Mouse (Mus musculus) layer of hippocampus, adult 2 months (tissue): ENCODE results near the gene Tiprl. TPM values are rescaled to one million over a fixed set of nuclear protein-coding genes. Genes with fewer than 3 reads are reported as not detected.
A peak's percentile ranks its signal among the peaks of the same experiment; 100 is the strongest.

ENCODE experiments used
- DNase-seq, 2 experiments: peaks; one replicate each; pipeline ENCODE4 v3.0.0; 2022; ENCODE audit warnings: low spot score in 2 of 2
- H3K27ac ChIP-seq: fragments of 200-600 bp; 2 replicates; pipeline ENCODE4 v1.8.1; 2022
- H3K4me3 ChIP-seq: fragments of 200-600 bp; 2 replicates; pipeline ENCODE4 v1.8.1; 2022; ENCODE audit warnings: mild to moderate bottlenecking
- CTCF ChIP-seq: fragments of 200-600 bp; conservative IDR thresholded peaks from 2 replicates; pipeline ENCODE4 v1.8.1; 2022; ENCODE audit warnings: antibody characterized with exemption, mild to moderate bottlenecking, moderate library complexity
- total RNA-seq, 2 experiments: library from RNA; stranded (reverse); gene quantifications; 2 replicates each; pipeline ENCODE4 v1.2.3; 2021

Gene Tiprl
- total RNA-seq, 2 experiments from 2014 or later = 65.2 to 67.7 TPM

DNA sequence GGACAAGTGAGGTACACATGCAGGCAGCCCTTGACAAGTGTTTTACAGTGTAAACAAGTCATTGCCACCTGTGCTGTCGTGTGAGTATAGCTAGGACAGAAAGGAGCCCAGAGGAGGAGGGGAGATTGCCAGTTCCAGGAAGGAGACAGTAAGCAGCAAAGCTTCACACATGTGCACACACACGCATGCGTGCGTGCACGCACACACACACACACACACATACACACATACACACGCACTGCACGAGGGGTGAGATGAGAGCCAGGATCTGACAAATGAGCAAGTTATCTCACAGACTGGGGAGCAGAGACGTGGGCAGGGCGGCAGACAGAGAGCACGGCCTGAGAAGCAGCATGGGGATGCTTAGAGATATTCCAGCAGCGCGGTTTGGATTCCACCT lies 50.3 kb downstream of the Tiprl start:
- Histone ChIP-seq H3K4me3 (no peak overlapping the region), H3K27ac (no peak overlapping the region)
- TF ChIP-seq CTCF = no peak
- no peak for DNase-seq

DNA sequence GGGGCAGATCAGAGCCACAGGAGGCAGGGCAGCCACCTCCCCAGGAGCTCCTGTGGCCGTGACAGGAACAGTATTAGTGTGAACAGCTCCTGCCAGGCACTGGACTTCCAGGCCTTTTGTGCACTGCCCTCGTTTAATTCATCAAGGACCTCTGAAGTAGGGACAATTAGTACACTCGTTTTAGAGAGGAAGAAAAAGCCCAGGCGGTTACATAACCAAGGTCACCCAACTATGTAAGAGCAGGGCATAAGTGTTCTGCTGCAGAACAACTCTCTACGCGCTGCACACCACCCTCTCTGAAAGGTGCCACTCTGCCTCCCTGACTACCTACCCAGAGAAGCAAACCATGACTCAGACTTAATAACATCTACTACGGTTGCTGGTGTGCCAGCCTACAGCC lies 51.7 kb downstream of the Tiprl start:
- no peak for TF ChIP-seq CTCF
- peak overlapping the region; percentile 28; the same call in 1 of the 2 replicates for H3K27ac ChIP-seq
- no peak overlapping the region for H3K4me3 ChIP-seq
- no peak for DNase-seq

GRCm38 (mm10) chr1:165184178-165184577 lies 52.6 kb downstream of the Tiprl start:
- H3K4me3 ChIP-seq = no peak overlapping the region
- H3K27ac ChIP-seq = no peak overlapping the region
- no peak for DNase-seq
- no peak for TF ChIP-seq CTCF

DNA sequence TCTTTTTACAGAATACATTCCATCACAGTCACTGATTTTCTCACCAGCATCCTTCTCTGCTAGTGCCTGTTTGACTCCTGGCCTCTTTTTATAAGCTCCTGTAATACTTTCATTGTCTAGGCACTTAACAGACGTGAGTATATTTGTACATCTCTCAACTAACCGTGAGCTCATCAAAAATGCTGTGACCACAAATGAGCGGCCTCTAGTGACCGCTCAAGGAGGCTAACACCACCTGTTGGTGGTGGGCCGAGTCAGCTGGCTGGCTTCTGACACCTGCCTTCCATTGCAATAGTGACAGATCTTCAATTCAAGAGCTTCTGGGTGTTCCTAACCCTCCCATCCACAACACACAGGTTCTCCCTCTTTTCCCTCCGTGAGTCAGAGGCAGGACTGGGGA lies 53.4 kb downstream of the Tiprl start:
- 0 out of 2 replicates have a peak, but pooled peaks have one; percentile 8 for TF ChIP-seq CTCF
- Histone ChIP-seq H3K4me3 (no peak overlapping the region), H3K27ac (no peak overlapping the region)
- DNase-seq = no peak

DNA sequence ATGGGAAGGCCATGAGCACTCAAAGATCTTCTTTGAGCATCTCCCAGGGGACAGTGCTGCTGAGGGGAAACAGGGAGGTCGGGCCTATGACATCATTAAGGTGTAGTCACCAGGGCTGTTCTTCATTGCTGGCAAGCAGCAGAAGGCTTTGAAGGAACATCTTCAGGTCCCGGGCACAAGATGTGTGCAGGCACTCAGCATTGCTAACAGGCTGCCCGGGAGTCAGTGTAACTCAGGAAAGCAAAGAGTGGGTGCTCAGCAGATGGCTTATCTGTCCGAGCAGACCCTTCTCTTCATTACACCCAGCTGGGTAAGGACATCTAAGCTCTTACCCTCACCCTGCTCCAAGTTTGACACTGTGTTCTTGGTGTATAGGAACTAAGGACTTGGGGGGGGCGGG lies 57.5 kb downstream of the Tiprl start:
- no peak for DNase-seq
- H3K27ac ChIP-seq = no peak overlapping the region
- TF ChIP-seq CTCF = no peak
- H3K4me3 ChIP-seq = no peak overlapping the region

- Histone ChIP-seq H3K4me3 (no peak overlapping the region), H3K27ac (no peak overlapping the region)
- no peak for DNase-seq
- no peak for TF ChIP-seq CTCF
These were observed 58.7 kb downstream of the Tiprl start for GRCm38 (mm10) chr1:165178075-165178474.

GRCm38 (mm10) chr1:165174059-165174616 lies 62.7 kb downstream of the Tiprl start:
- TF ChIP-seq CTCF = no peak
- no peak overlapping the region for H3K27ac ChIP-seq
- DNase-seq = no peak
- H3K4me3 ChIP-seq = no peak overlapping the region

DNA sequence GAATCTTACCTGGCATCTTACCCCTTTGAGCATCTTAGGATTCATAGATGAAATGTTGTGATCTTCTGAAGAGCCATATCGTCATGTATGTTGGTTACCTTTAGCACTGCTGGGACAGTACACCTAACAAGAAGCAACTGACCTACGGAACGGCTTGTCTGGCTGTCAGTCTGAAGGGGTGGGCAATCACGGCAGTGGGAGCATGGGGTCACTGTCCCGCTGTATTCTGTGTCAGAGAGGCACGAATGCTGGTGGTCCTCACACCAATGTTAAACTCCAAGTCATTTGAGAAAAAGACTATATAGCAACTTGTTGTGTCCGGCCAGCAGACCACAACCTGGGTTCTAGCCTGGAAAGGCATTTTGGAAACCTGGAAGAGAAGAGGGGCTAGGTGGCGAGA lies 65.5 kb downstream of the Tiprl start:
- no peak for DNase-seq
- no peak overlapping the region for H3K4me3 ChIP-seq
- H3K27ac ChIP-seq = no peak overlapping the region
- no peak for TF ChIP-seq CTCF

DNA sequence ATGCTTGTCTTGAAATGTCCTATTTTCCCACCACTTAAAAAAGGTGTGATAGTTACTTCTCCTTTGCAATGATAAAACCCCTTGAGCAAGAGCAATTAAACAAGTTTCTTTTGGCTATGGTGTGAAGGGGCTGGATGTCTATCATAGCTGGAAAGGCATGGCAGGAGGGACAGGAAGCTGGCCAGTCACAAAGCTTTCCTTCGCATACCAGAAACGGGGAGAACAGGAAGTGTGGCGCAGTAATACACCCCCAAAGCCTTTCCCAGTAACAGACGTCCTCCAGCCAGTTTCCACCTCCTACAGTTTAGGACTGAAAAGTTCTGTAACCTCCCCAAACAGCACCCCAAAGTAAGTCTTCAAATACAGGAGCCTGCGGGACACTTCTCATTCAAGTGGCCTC lies 66.6 kb downstream of the Tiprl start:
- Histone ChIP-seq H3K27ac (no peak overlapping the region), H3K4me3 (no peak overlapping the region)
- TF ChIP-seq CTCF = no peak
- no peak for DNase-seq

DNA sequence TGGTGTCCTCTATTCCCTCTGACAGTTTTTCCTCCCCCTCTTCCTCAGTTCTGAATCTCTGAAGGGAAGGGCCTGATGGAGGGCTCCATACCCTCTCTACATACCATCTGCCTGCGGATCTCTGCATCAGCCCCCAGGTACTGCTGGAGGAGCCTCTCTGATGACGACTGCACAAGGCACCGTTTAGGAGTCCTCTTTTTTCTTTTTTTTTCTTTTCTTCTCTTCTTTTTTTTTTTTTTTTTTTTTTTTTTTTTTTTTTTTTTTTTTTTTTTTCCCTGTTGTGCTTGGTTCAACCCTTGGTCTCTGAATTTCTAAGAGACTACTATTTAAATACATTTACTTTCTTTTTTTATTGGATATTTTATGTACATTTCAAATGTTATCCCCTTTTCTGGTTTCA lies 67.3 kb downstream of the Tiprl start:
- Histone ChIP-seq H3K27ac (no peak overlapping the region), H3K4me3 (no peak overlapping the region)
- no peak for TF ChIP-seq CTCF
- DNase-seq = no peak

DNA sequence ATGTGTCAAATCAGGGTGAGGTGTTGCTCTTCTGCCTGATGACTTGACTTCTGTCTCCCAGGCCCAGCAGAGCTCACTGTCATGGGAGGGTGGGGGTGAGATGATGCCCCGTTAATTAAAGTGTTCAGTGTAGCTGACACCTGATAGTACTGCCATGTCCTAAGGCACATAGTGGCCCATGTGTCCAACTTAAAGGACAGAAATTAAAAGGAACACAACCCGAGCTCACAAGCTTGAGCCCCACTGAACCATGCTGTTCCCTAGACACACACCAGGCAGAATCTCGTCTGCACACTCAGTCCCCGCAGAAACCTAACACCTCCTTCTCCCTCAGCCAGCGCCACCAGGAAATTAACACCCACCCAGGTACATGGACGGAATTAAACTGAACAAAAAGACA lies 71.9 kb downstream of the Tiprl start:
- Histone ChIP-seq H3K27ac (no peak overlapping the region), H3K4me3 (no peak overlapping the region)
- TF ChIP-seq CTCF = no peak
- DNase-seq = no peak

Other genes starting within 250 kb of the Tiprl start
- not detected for gene Tbx19, start 76.2 kb downstream of the Tiprl start, total RNA-seq
- gene Sft2d2, start 42.6 kb downstream of the Tiprl start, total RNA-seq = 10 to 100 TPM; 13.4 to 13.7 TPM
- gene Gpr161, start 58.8 kb upstream of the Tiprl start, total RNA-seq = 10 to 100 TPM; 69.0 to 71.6 TPM
- gene Dcaf6, start 223.5 kb upstream of the Tiprl start, total RNA-seq = 10 to 100 TPM; 91.8 to 98.5 TPM
- gene Mpc2, start 223.6 kb upstream of the Tiprl start, total RNA-seq = 100 to 1,000 TPM; 122 to 126 TPM
- under 1 TPM; 0.33 to 0.39 TPM for gene Adcy10, start 248.2 kb upstream of the Tiprl start, total RNA-seq